Mouse (Mus musculus): ENCODE measurements at regions not wholly inside any gene's neighbourhood (a gene's known extent, or its start where the extent isn't known, plus 50 kb on each side); places are given as distances from the start of the nearest gene placed in this dataset.

DNA sequence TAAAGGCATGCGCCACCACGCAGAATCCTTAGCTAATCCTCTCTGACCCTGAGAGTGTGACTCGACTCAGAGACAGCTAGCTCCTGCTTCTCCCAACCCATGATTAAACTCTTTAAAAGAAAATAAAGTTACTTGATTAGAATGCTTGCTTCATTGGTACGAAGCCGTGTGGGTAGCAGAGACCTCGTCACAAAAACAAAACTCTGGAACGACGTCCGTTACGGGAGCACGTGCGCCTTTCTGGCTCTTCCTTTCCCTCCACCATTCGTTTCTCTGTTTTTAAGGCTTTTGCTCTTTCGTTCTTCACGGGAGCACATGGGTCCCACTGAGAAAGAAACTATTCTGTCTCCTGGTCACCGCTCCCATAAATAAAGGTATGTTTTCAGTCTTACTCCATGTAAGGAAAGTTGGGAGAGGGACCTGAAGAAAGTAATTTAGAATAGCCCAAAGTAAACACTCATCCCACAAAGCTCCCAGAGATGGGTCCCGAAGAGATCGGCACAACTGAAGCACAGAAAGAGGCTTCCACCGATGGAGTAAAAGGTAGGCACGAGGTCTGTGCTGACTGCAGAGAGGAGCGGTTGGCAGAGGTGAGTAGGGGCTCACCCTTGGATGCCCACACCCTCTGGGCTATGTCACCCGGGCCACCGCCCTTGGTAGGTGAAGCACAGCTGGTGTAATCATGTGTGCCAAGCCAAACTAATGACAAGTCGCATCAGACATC, 70.2 kb upstream of the Cpm start:
- Histone ChIP-seq H3K4me2 (no peak overlapping the region), H3K27me3 (no peaks in the 10 kb centered on the region), H3K4me1 (peaks cover 15% of the 10 kb centered on the region; the same call in 1 of the 2 replicates), H3K27ac (no peak overlapping the region), H3K9me3 (no peaks in the 10 kb centered on the region), H3K4me3 (no peak overlapping the region), H3K36me3 (no peaks in the 10 kb centered on the region), H3K9ac (no peak overlapping the region)
- 72% methylated on average over 24 of the region's 24 CpGs for WGBS
- no peak for ATAC-seq (ENCODE audit: insufficient number of reproducible peaks, low FRiP score, low TSS enrichment, low read depth)

DNA sequence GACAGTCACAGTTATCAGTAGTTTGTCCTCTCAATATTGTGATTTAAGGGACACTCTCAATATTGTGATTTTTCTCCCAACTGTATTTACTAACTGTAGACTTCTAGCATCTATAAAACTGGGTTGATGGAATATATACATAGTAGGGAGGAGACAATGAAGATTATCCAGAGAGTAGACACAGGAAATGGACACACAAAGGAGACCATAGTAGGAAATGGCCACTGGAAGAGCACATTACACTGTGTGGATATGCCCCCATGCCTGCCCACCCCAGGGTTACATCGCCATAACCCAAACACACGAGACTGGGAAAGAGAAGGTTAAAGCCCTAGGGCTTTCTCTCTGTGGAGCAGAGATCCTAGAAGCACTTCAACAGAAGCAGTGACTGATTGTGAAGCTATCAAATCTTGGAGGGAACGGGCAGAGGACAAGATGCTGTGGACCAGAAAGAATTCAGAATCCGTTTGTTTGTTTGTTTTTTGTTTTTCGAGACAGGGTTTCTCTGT, 71.0 kb upstream of the Cpm start:
- 83% methylated on average over 5 of the region's 5 CpGs for WGBS
- Histone ChIP-seq H3K4me3 (no peak overlapping the region), H3K27ac (no peak overlapping the region), H3K4me1 (peaks cover 17% of the 10 kb centered on the region; the same call in 1 of the 2 replicates), H3K9ac (no peak overlapping the region), H3K4me2 (no peak overlapping the region), H3K9me3 (no peaks in the 10 kb centered on the region), H3K36me3 (no peaks in the 10 kb centered on the region), H3K27me3 (no peaks in the 10 kb centered on the region)
- no peak for ATAC-seq (ENCODE audit: insufficient number of reproducible peaks, low FRiP score, low TSS enrichment, low read depth)

DNA sequence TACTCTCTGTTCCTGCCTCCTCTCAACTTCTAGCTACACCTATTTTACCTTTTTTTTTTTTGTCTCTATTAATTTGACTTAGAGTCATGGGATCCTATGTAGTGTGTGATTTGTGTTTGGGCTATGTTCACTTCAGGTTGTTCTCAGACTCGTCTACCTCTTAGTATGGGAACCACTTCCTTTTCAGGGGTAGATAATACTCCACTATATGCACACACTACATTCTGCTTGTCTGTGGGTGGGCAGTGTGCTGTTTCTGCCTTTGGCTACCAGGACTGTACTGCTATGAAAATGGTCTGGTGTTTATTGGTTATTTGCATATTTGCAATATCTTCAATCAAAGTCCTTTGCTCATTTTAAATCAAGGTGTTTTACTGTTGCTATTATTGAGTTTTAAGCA, 71.6 kb upstream of the Cpm start:
- no peaks in the 10 kb centered on the region for H3K36me3 ChIP-seq
- ATAC-seq (ENCODE audit: insufficient number of reproducible peaks, low FRiP score, low TSS enrichment, low read depth), result no peak

DNA sequence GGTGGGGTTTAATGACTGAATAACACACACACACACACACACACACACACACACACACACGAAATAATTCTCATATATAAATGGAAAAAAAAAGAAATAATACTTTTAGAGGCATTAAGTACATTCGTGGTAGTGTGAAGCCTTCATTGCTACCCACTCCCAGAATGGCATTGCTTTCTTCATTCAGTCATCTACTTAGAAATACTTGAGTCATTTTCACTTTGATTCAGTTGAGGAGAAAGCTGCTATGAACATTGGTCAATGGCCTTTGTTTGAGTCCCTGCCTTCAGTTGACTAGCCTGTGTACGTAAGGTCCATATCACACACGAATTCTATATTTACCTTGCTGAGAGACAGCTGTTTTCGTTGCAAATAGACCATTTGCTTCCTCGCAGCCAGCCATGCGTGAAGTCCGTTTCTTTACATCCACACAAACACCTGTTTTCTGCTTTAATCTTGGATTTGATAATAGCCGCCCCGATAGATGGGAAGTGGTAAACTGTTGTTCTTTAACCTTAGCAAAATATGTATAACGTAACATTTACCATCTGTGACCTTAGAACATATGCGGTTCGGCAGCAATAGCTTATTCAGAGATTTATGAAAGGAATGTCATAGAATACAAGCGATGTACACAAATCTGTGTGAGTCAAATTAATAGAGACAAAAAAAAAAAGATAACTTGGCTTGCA, 72.3 kb upstream of the Cpm start:
- WGBS, result 69% methylated on average over 14 of the region's 14 CpGs
- Histone ChIP-seq H3K4me1 (peaks cover 27% of the 10 kb centered on the region; the same call in 1 of the 2 replicates), H3K27ac (no peak overlapping the region), H3K9ac (no peak overlapping the region), H3K4me3 (no peak overlapping the region), H3K9me3 (no peaks in the 10 kb centered on the region), H3K27me3 (no peaks in the 10 kb centered on the region), H3K36me3 (no peaks in the 10 kb centered on the region), H3K4me2 (no peak overlapping the region)
- no peak for ATAC-seq (ENCODE audit: insufficient number of reproducible peaks, low FRiP score, low TSS enrichment, low read depth)

More for the DNA sequence above, 71.6 kb upstream of the Cpm start:
- no peaks in the 10 kb centered on the region for H3K9me3 ChIP-seq
- peaks cover 24% of the 10 kb centered on the region; the same call in 1 of the 2 replicates for H3K4me1 ChIP-seq
- 94% methylated on average over 1 of the region's 1 CpGs for WGBS
- H3K9ac ChIP-seq, result no peak overlapping the region
- H3K4me2 ChIP-seq, result no peak overlapping the region
- no peak overlapping the region for H3K4me3 ChIP-seq
- no peak overlapping the region for H3K27ac ChIP-seq
- H3K27me3 ChIP-seq, result no peaks in the 10 kb centered on the region

DNA sequence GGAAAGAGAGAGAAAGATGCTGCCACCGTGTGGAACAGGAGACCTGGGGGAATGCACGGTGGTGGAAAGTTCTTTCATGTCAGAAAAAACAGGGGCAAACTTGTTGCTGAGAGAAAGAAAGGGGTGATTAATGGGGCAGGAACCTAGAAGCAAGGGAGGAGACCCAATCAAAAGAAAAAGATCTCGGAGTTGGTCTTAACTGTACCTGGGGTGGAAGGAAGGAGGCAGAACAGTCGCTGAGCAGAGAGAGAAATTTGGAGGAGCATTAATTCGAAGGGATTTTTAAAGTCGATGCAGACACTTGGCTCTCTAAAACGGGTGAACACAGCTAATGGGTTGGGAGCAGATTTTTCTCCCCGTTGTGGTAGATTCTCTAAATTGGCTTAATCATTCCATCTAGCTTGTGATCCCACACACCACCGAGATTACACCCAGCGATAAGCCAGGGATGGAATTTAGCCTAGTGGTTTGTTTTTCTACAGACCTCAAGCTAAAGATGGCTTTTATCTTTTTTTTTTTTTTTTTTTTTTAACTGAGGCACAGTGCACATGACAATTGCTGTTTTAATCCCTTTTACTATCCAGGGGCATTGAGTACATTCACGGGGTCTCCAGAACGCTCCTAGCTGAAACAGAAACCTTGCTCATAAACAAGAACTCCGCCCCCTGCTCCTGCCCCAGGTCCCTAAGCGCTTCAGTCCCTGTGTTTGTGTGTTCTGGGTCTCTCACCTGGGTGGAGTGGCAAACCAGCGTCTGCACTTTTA, 73.1 kb upstream of the Cpm start:
- no peaks in the 10 kb centered on the region for H3K9me3 ChIP-seq
- no peak for ATAC-seq (ENCODE audit: insufficient number of reproducible peaks, low FRiP score, low TSS enrichment, low read depth)
- H3K4me3 ChIP-seq, result no peak overlapping the region
- H3K9ac ChIP-seq, result no peak overlapping the region
- H3K4me2 ChIP-seq, result no peak overlapping the region
- peaks cover 27% of the 10 kb centered on the region; the same call in 1 of the 2 replicates for H3K4me1 ChIP-seq
- H3K27ac ChIP-seq, result no peak overlapping the region
- H3K27me3 ChIP-seq, result no peaks in the 10 kb centered on the region
- WGBS, result 22% methylated on average over 15 of the region's 15 CpGs
- H3K36me3 ChIP-seq, result no peaks in the 10 kb centered on the region

DNA sequence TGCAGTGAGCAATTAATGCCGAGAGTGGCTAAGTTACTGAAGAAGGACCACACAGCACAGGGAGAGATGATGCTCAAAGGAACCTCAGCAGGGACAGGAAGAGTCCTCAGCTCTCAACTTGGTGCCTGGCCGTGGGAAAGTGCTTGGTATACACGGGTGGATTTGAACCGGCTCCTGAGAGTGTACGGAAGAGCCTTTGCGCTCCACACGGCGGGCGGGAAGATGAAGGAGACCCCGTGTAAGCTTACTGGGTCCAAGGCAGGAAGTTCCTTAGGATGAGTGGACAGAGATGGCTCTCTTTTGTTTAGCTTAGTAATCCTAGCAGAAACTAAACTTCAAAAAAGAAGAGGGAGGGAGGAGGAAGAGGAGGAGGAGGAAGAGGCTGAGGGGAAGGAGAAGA, 73.8 kb upstream of the Cpm start:
- Histone ChIP-seq H3K4me2 (no peak overlapping the region), H3K9me3 (no peaks in the 10 kb centered on the region), H3K27ac (no peak overlapping the region), H3K4me1 (peaks cover 27% of the 10 kb centered on the region; the same call in 1 of the 2 replicates), H3K9ac (no peak overlapping the region), H3K36me3 (no peaks in the 10 kb centered on the region), H3K4me3 (no peak overlapping the region), H3K27me3 (no peaks in the 10 kb centered on the region)
- no peak for ATAC-seq (ENCODE audit: insufficient number of reproducible peaks, low FRiP score, low TSS enrichment, low read depth)
- WGBS, result 81% methylated on average over 10 of the region's 10 CpGs

DNA sequence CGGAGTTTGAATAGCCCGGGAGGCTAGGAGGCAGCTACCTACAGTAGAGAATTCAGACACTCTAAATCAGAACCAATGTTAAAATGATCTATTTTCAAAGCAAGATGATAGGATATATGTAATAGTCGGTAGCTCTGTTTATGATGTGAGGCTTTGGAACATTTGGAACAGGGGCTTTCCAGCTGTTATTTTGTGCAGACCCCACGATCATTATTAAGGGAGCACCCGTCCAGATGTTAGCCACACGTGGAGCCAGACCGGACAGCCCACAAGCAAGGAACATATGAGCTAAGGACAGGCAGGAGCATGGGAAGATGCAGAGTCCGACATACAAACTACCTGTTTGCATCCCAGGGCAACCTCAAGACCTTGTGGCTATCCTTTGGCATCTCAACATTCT, 74.3 kb upstream of the Cpm start:
- Histone ChIP-seq H3K4me3 (no peak overlapping the region), H3K36me3 (no peaks in the 10 kb centered on the region), H3K27me3 (no peaks in the 10 kb centered on the region), H3K4me2 (no peak overlapping the region), H3K9me3 (no peaks in the 10 kb centered on the region), H3K27ac (no peak overlapping the region), H3K9ac (no peak overlapping the region), H3K4me1 (peaks cover 27% of the 10 kb centered on the region; the same call in 1 of the 2 replicates)
- ATAC-seq (ENCODE audit: insufficient number of reproducible peaks, low FRiP score, low TSS enrichment, low read depth), result no peak
- 42% methylated on average over 8 of the region's 8 CpGs for WGBS

DNA sequence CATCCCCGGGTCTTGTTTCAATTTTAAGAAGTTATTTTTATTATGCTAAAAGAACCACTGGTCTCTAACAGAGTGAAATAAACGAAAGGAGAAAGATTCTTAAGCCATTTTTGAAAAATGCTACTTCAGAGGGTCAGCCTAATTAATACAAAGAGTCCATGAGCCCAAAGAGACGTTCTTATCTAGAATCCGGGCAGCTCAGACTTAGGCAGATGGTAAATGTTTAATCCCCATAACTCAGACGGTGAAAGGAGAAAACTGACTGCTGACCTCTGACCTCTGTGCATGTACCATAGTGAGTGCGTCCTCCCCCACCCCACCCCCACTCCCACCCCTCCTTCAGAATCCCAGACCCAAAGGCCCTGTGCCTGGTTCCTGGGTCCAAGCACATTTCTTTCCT, 74.8 kb upstream of the Cpm start:
- H3K4me1 ChIP-seq, result peaks cover 25% of the 10 kb centered on the region; the same call in 1 of the 2 replicates
- WGBS, result 47% methylated on average over 6 of the region's 6 CpGs
- H3K27me3 ChIP-seq, result no peaks in the 10 kb centered on the region
- H3K9ac ChIP-seq, result no peak overlapping the region
- H3K36me3 ChIP-seq, result no peaks in the 10 kb centered on the region
- H3K4me3 ChIP-seq, result no peak overlapping the region
- ATAC-seq (ENCODE audit: insufficient number of reproducible peaks, low FRiP score, low TSS enrichment, low read depth), result no peak
- no peak overlapping the region for H3K4me2 ChIP-seq
- no peak overlapping the region for H3K27ac ChIP-seq
- no peaks in the 10 kb centered on the region for H3K9me3 ChIP-seq

DNA sequence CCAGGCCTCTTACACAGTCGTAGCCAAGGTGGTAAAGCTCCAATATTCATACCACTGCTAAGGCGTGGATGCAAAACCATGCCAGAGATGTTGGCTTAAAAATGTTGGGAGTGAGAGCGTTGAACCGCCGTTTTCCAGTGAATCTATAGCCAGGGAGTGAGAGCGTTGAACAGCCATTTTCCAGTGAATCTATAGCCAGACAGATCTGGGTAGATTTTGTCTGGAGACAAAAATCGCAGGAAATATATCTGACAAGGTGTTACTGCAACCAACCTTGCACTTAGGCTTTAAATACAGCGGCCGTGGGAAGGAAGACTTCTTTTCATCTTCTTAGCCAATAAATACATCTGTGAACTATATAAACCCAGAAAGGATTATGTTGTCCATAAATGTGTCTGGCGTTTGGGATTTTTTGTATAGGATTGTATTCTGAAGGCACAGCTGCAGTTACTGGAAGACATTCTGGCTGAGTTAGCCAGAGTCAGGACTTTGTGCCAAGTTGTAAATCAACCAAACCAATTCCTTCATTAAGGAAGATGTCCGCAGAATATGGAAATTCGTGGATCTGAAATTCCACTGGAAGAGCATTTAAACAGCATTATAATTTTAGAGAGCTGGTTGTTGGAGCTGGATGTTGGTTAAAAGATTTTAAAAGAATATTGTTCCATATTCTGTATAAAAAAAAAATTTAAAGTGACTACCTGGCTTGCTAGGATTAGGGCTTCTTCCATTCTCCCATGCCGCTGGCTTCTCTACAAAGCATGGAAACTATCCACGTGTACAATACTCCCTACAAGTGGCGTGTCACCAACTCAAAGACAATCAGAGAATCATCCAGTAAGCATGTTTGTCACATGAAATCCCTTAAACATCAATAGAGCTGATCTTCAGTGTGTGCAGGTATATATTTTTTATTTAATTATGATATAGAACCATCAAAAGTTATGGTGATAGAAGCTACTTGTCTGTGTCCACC, 75.8 kb upstream of the Cpm start:
- H3K27ac ChIP-seq, result peak overlapping the region; percentile 74
- H3K9ac ChIP-seq, result no peak overlapping the region
- peak; percentile 74 for ATAC-seq (ENCODE audit: insufficient number of reproducible peaks, low FRiP score, low TSS enrichment, low read depth)
- 44% methylated on average over 15 of the region's 15 CpGs for WGBS
- H3K36me3 ChIP-seq, result no peaks in the 10 kb centered on the region
- H3K9me3 ChIP-seq, result no peaks in the 10 kb centered on the region
- no peaks in the 10 kb centered on the region for H3K27me3 ChIP-seq
- H3K4me2 ChIP-seq, result no peak overlapping the region
- H3K4me3 ChIP-seq, result no peak overlapping the region
- peaks cover 25% of the 10 kb centered on the region; the same call in 1 of the 2 replicates for H3K4me1 ChIP-seq

DNA sequence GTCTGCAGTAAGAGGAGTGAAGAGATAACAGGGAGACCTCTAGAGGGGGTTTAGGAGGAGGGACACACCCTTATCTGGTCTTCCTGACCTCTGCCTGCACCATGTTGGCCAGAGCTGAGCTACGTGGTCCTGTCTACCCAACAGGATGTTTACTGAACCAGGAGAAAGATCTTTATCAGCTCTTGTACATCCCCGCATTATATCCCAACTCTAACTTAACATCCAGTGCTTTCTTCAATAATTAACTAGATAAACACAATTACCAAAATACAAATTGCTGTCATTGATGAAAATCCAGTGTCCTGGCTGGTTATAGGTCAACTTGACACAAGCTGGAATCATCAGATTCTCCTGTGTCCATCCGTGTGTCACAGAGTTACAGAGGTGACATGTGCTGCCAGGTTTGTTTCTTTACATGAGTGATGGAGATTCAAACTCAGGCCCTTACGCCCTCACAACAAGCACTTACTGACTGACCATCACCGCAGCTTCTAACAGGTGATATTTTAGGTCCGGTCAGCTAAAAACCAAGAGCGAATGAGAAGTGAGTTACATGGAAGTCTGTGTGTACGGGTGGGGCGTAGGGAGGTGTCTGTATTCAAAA, 77.1 kb upstream of the Cpm start:
- 0 out of 2 replicates have a peak overlapping the region, but pooled peaks have one; percentile 30 for H3K27ac ChIP-seq
- ATAC-seq (ENCODE audit: insufficient number of reproducible peaks, low FRiP score, low TSS enrichment, low read depth), result no peak
- peaks cover 34% of the 10 kb centered on the region; the same call in 1 of the 2 replicates for H3K4me1 ChIP-seq
- no peak overlapping the region for H3K4me2 ChIP-seq
- no peak overlapping the region for H3K4me3 ChIP-seq
- no peaks in the 10 kb centered on the region for H3K36me3 ChIP-seq
- no peaks in the 10 kb centered on the region for H3K9me3 ChIP-seq
- H3K27me3 ChIP-seq, result no peaks in the 10 kb centered on the region
- 88% methylated on average over 9 of the region's 9 CpGs for WGBS
- no peak overlapping the region for H3K9ac ChIP-seq
